Mouse (Mus musculus) embryonic facial prominence, embryonic 11.5 days (tissue): ENCODE measurements at regions not wholly inside any gene's neighbourhood (a gene's known extent, or its start where the extent isn't known, plus 50 kb on each side); places are given as distances from the start of the nearest gene placed in this dataset.
A peak's percentile ranks its signal among the peaks of the same experiment; 100 is the strongest.

Experiments
- ATAC-seq: fragments of 200-750 bp; cut with Nextera tagmentation; replicated peaks from 2 replicates; pipeline ENCODE4 v1.8.0; 2017; ENCODE audit warnings: low read depth; ENCODE audit not compliant: insufficient number of reproducible peaks, low FRiP score, low TSS enrichment
- DNase-seq: peaks from one replicate; pipeline ENCODE4 v3.0.0-alpha.2; 2015; ENCODE audit warnings: low spot score
- H3K27ac ChIP-seq: fragments of 300-500 bp; sonication (generic); replicated peaks from 2 replicates; pipeline ENCODE4 v1.5.1; 2014; ENCODE audit warnings: mild to moderate bottlenecking, low read depth, low read length, control low read depth
- H3K27me3 ChIP-seq: fragments of 300-500 bp; sonication (generic); 2 replicates; pipeline ENCODE4 v1.6.1; 2014; ENCODE audit warnings: mild to moderate bottlenecking, low read length, moderate library complexity, mixed read lengths; ENCODE audit not compliant: control insufficient read depth, insufficient read depth
- H3K36me3 ChIP-seq: fragments of 300-500 bp; sonication (generic); replicated peaks from 2 replicates; pipeline ENCODE4 v1.6.1; 2014; ENCODE audit warnings: low read depth, mild to moderate bottlenecking, low read length, moderate library complexity, mixed read lengths; ENCODE audit not compliant: control insufficient read depth, insufficient read depth
- H3K4me1 ChIP-seq: fragments of 300-500 bp; sonication (generic); 2 replicates; pipeline ENCODE4 v1.6.1; 2014; ENCODE audit warnings: low read length, mixed read lengths; ENCODE audit not compliant: control insufficient read depth, insufficient read depth
- H3K4me2 ChIP-seq: fragments of 300-500 bp; sonication (generic); 2 replicates; pipeline ENCODE4 v1.6.1; 2014; ENCODE audit warnings: low read depth, mild to moderate bottlenecking, control low read depth, low read length, moderate library complexity
- H3K4me3 ChIP-seq: fragments of 300-500 bp; sonication (generic); 2 replicates; pipeline ENCODE4 v1.5.1; 2014; ENCODE audit warnings: low read depth, low read length, control low read depth
- H3K9ac ChIP-seq: fragments of 300-500 bp; sonication (generic); replicated peaks from 2 replicates; pipeline ENCODE4 v1.6.1; 2014; ENCODE audit warnings: mild to moderate bottlenecking, control low read depth, low read length
- H3K9me3 ChIP-seq: fragments of 300-500 bp; sonication (generic); replicated peaks from 2 replicates; pipeline ENCODE4 v1.6.1; 2016; ENCODE audit warnings: mild to moderate bottlenecking, low read length, inconsistent platforms, mixed read lengths; ENCODE audit not compliant: control insufficient read depth
- WGBS: fragments of 180-500 bp; shearing (Covaris S2); extraction: QIAGEN DNeasy Blood & Tissue Kit; methylation state at CpG from one replicate; pipeline ENCODE4 v1.1.7; 2014; 5-methylcytosine and 5-hydroxymethylcytosine counted together

DNA sequence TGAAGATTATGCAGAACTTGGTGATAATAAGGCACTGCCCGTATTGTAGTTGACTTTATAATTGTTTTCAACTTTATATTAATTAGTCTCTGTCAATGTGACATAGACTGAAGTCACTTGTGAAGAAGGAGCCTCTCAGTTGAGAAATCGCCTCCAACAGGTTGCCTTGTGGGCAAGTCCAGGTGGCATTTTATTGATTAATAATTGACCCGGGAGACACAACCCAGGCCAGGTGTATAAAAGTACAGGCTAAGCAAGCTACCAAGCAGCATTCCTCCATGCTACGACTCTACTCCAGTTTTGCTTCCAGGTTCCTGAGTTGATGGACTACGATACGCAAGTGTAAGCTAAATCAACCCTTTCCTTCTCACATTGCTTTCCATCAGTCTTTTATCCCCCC lies 268.2 kb upstream of the Klf3 start:
- ATAC-seq, result no peak

DNA sequence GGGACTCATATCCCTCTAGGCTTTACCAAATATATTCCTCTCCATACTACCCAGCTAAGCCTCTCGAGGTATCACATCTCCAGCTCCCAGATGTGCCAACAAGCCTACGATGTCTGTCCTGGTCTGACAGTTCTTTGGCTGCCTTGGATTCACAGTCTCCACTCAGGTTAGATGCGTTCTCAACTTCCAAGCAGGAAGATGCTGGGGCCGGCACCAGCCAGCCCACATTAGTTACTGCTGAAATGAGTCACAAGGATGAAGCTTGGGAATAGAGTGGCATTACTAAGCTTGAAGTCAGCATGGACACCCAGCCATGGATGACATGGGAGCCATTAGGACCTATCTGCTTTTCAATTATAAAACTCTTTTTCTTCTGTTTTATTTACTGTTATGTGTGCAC lies 267.6 kb upstream of the Klf3 start:
- Histone ChIP-seq H3K4me2 (no peak overlapping the region), H3K4me3 (no peak overlapping the region), H3K4me1 (no peaks in the 10 kb centered on the region; the same call in 1 of the 2 replicates), H3K36me3 (no peaks in the 10 kb centered on the region), H3K27me3 (no peaks in the 10 kb centered on the region), H3K9me3 (no peaks in the 10 kb centered on the region), H3K9ac (no peak overlapping the region), H3K27ac (no peak overlapping the region)
- WGBS, result 87% methylated on average over 4 of the region's 4 CpGs
- DNase-seq, result no peak
- ATAC-seq, result no peak

More for the DNA sequence above, 268.2 kb upstream of the Klf3 start:
- no peak overlapping the region for H3K9ac ChIP-seq
- DNase-seq, result no peak
- no peak overlapping the region for H3K4me3 ChIP-seq
- H3K27me3 ChIP-seq, result no peaks in the 10 kb centered on the region
- WGBS, result 92% methylated on average over 6 of the region's 6 CpGs
- no peaks in the 10 kb centered on the region for H3K36me3 ChIP-seq
- no peaks in the 10 kb centered on the region; the same call in 1 of the 2 replicates for H3K4me1 ChIP-seq
- no peaks in the 10 kb centered on the region for H3K9me3 ChIP-seq
- H3K4me2 ChIP-seq, result no peak overlapping the region
- H3K27ac ChIP-seq, result no peak overlapping the region

DNA sequence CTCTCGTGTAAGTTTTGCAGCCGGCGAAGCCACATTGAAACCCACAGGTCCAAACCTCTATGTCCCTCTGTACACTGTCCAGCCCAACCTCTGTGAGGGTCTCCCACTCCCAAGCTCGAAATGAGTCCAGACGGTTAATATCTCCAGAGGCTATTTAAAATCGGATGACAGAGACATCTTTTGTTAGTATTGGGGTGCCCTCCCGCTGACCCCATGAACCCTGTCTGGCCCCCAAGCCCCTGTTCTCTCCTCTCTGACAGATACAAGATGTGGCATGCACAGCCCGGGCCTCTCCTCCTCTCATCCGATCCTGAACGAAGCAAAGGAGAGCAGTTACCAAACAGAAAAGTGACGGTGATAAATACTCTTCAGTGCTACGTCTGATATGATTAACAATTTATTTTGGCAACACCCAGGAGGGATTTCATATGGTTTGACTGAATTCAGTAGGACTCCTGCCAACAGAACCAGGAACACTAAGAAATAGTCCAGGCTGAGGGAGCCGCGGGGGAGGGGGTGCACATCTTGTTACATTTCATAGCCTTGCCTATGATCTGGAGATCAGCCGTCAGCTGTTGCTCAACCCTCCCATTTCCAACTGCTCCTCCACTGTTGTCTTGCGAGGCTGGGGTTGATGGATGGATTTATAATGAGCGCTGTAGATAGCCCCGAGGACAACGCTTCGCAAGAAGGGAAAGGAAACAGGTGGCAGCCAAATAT lies 266.6 kb upstream of the Klf3 start:
- Histone ChIP-seq H3K4me3 (no peak overlapping the region), H3K4me2 (no peak overlapping the region), H3K27ac (no peak overlapping the region), H3K4me1 (no peaks in the 10 kb centered on the region; the same call in 1 of the 2 replicates), H3K9me3 (no peaks in the 10 kb centered on the region), H3K36me3 (no peaks in the 10 kb centered on the region), H3K9ac (no peak overlapping the region), H3K27me3 (no peaks in the 10 kb centered on the region)
- no peak for ATAC-seq
- 58% methylated on average over 20 of the region's 20 CpGs for WGBS
- peak; percentile 9 for DNase-seq

DNA sequence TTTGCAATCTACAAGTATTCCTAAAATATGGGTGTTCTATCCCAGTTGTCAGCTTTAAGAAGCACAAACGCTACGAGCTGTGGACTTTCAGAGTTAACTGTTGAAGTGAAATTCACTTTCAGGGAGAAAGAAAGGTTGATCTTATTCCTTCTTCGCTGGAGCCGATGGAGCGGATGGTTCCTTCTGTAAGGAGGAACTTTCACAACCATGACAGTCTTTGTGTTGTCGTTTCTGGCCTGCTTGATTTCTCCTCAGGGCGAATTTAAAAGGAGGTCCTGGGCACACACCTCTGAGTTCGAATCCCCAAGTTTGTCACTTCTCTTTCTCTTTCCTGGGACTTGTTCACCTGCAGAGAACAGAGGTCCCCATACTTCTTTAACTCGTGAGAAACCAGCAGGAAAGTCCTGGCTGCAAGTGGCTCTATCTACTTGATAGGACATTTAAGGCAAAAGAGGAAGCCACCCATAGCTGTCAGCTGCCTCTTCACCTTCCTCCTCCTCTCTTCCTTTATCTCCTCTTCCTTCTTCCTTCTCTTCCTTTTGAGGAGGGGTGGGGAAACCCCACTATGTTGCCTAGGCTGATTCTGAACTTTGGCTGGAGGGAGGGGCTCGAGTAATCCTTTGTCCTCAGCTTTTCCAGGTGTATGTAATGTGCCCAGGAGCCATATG lies 265.9 kb upstream of the Klf3 start:
- H3K27ac ChIP-seq, result no peak overlapping the region
- 87% methylated on average over 10 of the region's 10 CpGs for WGBS
- H3K4me2 ChIP-seq, result no peak overlapping the region
- H3K4me1 ChIP-seq, result no peaks in the 10 kb centered on the region; the same call in 1 of the 2 replicates
- DNase-seq, result no peak
- no peaks in the 10 kb centered on the region for H3K36me3 ChIP-seq
- no peak overlapping the region for H3K9ac ChIP-seq
- no peaks in the 10 kb centered on the region for H3K9me3 ChIP-seq
- ATAC-seq, result no peak
- no peak overlapping the region for H3K4me3 ChIP-seq
- H3K27me3 ChIP-seq, result no peaks in the 10 kb centered on the region

DNA sequence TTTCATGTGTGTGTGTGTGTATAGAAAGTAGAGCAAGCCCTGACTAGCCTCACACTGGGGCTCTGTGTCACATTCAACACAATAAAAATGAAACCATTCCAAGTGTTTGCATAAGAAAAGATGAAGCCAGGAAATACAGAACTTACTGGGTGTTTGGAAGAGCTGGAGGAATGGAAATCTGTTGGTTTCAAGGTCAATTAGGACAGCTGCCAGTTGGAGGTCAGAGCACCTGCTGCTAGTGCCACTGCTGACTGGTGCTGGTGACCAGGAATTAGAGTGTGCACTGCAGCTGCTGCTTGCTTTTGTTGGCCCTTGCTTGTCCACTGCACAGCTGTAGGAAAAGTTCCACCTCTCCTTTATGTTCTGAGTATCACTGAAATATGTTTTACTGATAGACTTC lies 261.4 kb upstream of the Klf3 start:
- no peaks in the 10 kb centered on the region for H3K9me3 ChIP-seq
- no peaks in the 10 kb centered on the region for H3K4me1 ChIP-seq
- H3K4me3 ChIP-seq, result no peak overlapping the region
- H3K9ac ChIP-seq, result no peak overlapping the region
- ATAC-seq (no peak), DNase-seq (no peak)
- no peak overlapping the region for H3K27ac ChIP-seq
- H3K27me3 ChIP-seq, result no peaks in the 10 kb centered on the region
- no peaks in the 10 kb centered on the region for H3K36me3 ChIP-seq
- no peak overlapping the region for H3K4me2 ChIP-seq

DNA sequence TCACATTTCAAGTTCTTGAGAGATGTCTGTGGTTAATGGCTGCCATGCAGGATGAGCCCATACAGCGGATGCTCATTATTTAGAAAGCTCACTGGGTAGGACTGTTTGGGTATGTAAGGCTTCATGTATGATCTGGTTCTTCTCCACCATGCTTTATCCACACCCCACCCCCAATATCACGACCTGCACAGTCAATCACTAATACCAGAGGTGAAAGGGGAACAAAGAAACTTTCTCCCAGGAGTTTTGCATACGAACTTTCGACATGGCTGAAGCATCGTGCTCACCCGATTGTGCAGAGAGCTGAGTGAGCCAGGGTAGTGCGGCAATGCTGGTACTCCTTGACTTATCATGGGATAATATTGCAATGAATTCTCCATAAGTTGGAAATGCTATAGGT lies 247.3 kb upstream of the Klf3 start:
- no peak overlapping the region for H3K4me3 ChIP-seq
- no peak for ATAC-seq
- 92% methylated on average over 7 of the region's 7 CpGs for WGBS
- H3K27ac ChIP-seq, result no peak overlapping the region
- no peak overlapping the region for H3K9ac ChIP-seq
- no peaks in the 10 kb centered on the region for H3K27me3 ChIP-seq
- H3K9me3 ChIP-seq, result no peaks in the 10 kb centered on the region
- DNase-seq, result no peak
- H3K4me1 ChIP-seq, result no peaks in the 10 kb centered on the region
- H3K36me3 ChIP-seq, result no peaks in the 10 kb centered on the region
- H3K4me2 ChIP-seq, result no peak overlapping the region

DNA sequence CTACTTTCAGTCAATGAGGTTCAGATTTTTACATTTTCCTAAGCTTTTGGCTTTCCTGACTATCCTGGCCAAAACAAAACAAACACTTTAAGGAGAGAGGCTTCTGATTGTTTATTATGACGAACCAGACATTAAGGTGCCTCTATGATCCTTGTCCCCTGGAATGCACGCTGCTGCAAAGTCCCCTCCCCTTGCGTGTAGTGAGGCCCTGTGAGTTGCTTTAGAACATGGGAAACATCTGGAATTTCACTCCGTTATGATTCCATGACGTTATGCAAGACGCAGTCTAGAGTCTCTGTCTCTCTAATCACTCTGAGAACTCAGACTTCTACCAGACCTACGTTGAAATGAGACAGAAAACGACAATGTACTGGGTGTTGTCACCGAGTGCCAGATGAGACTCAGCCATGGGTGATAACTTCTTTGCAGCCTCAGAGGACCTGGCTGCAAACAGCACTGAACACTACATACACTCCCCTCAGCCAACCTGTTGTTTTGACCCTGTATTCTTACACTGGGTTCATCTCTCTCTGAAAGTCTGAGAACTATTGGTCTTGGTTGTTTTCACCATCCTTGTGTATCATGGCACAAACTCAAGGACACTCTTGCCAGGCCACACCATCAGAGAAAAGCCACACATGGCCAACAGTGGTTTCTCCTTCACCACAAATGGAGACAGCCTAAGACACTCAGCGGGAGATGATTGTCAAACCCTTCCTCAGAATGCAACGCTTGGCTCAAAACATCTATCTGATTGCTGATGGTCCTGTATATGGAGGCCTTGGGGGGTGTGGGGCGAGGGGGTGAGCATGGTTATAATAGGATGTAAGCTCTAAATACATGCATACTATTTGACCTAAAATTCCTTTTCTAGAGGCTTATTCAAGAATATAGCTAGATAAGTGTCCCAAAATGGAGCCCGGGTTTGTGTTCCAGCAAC lies 236.5 kb upstream of the Klf3 start:
- H3K4me1 ChIP-seq, result no peaks in the 10 kb centered on the region
- no peaks in the 10 kb centered on the region for H3K36me3 ChIP-seq
- ATAC-seq (no peak), DNase-seq (no peak)
- H3K9me3 ChIP-seq, result no peaks in the 10 kb centered on the region
- 78% methylated on average over 13 of the region's 13 CpGs for WGBS
- H3K27me3 ChIP-seq, result no peaks in the 10 kb centered on the region
- no peak overlapping the region for H3K9ac ChIP-seq
- H3K27ac ChIP-seq, result no peak overlapping the region
- no peak overlapping the region for H3K4me3 ChIP-seq
- H3K4me2 ChIP-seq, result no peak overlapping the region
